Mouse (Mus musculus) E14TG2a.4 (cell line): ENCODE results near the gene Cyb5r2.

Experiments used
- H3K27me3 ChIP-seq: 2 replicates; pipeline ENCODE4 v1.6.1; 2014; ENCODE audit warnings: low read length, control low read depth; ENCODE audit not compliant: insufficient read depth
- H3K36me3 ChIP-seq: 2 replicates; pipeline ENCODE4 v1.6.1; 2014; ENCODE audit warnings: low read length, control low read depth; ENCODE audit not compliant: insufficient read depth
- H3K4me1 ChIP-seq: replicated peaks from 2 replicates; pipeline ENCODE4 v1.6.1; 2014; ENCODE audit warnings: low read depth, low read length, control low read depth
- H3K4me3 ChIP-seq: replicated peaks from 2 replicates; pipeline ENCODE4 v1.5.1; 2014; ENCODE audit warnings: mild to moderate bottlenecking, low read length
- H3K9me3 ChIP-seq: 2 replicates; pipeline ENCODE4 v1.6.1; 2014; ENCODE audit warnings: low read length, control low read depth
- CTCF ChIP-seq: conservative IDR thresholded peaks from 2 replicates; pipeline ENCODE4 v1.5.1; 2014; ENCODE audit warnings: low read length
- NANOG ChIP-seq: IDR thresholded peaks from 2 replicates; pipeline ENCODE4 v1.6.1; 2014; ENCODE audit warnings: borderline replicate concordance, low read length, mixed read lengths
- POU5F1 ChIP-seq: IDR thresholded peaks from 2 replicates; pipeline ENCODE4 v1.6.1; 2014; ENCODE audit warnings: low read length, borderline replicate concordance

The Cyb5r2 gene

DNA sequence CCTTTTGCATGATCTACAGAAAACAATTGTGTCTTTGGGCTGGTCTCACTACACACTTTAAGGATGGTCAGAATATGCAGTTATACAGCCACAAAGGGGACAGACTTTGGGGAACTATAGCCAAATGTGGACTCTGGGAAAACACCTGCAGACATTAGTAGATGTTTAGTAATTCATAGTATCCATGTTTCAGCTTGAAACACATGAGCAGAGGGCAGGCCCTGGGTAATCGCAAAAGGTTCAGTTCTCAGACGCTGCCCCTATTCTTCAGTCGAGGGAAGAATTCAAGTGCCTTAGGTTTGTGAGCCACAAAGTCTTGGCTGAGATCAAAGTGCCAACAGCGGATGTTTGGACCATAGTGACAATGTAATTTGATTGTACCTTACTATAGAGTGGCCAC is 13.4 kb downstream of the Cyb5r2 start:
- H3K9me3 ChIP-seq, result no peaks in the 10 kb centered on the region
- H3K4me3 ChIP-seq, result no peak overlapping the region
- H3K4me1 ChIP-seq, result peaks cover 3% of the 10 kb centered on the region
- peaks cover 37% of the 10 kb centered on the region for H3K36me3 ChIP-seq
- TF ChIP-seq POU5F1, result no peak
- no peak for TF ChIP-seq CTCF
- no peak for TF ChIP-seq NANOG
- H3K27me3 ChIP-seq, result no peaks in the 10 kb centered on the region

DNA sequence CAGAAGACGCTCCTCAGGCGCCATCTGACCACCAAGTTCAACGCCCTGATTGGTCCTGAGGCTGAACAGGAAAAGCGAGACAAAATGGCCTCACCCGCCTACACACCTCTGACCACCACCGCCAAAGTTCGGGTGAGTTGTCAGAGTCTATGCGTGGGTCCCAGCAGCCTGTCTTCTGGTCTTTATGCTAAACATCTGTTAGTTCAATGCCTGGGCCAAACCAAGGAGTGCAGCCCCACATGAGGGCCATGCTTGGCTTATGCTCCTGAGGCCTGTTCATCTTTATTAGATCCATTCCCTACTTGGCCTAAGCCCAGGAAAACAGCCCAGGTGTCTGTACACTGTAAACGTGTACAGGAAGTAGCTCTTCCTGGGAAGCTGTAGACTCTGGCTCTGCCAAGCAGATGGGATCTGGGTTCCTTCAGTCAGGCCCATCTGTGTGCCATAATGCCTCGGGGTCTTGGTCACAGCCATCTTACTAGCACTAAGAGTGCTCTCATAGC is 14.8 kb downstream of the Cyb5r2 start:
- H3K4me3 ChIP-seq, result no peak overlapping the region
- H3K36me3 ChIP-seq, result peaks cover 46% of the 10 kb centered on the region
- TF ChIP-seq POU5F1, result no peak
- no peak for TF ChIP-seq CTCF
- TF ChIP-seq NANOG, result no peak
- no peaks in the 10 kb centered on the region for H3K9me3 ChIP-seq
- H3K4me1 ChIP-seq, result peaks cover under 1% of the 10 kb centered on the region; the same call in 1 of the 2 replicates
- H3K27me3 ChIP-seq, result no peaks in the 10 kb centered on the region

DNA sequence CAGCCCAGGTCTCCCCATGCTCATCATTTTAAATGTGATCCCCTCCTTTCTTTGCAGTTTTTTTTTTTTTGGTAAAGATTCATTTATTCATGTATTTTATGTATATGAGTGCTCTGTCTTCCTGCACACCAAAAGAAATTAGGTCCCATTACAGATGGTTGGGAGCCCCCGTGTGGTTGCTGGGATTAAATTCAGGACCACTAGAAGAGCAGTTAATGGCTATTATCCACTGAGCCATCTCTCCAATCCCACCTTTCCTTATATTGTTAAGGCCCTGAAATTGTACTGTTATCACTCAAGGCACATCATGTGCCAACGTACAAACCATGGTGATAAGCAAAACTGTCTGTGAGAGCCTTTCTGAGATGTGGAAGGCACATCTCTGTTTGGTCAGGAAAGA is 19.1 kb downstream of the Cyb5r2 start:
- H3K9me3 ChIP-seq, result no peaks in the 10 kb centered on the region
- TF ChIP-seq POU5F1, result no peak
- TF ChIP-seq CTCF, result no peak
- no peak for TF ChIP-seq NANOG
- no peaks in the 10 kb centered on the region; the same call in 1 of the 2 replicates for H3K4me1 ChIP-seq
- peaks cover 28% of the 10 kb centered on the region for H3K36me3 ChIP-seq
- H3K4me3 ChIP-seq, result no peak overlapping the region
- H3K27me3 ChIP-seq, result no peaks in the 10 kb centered on the region

DNA sequence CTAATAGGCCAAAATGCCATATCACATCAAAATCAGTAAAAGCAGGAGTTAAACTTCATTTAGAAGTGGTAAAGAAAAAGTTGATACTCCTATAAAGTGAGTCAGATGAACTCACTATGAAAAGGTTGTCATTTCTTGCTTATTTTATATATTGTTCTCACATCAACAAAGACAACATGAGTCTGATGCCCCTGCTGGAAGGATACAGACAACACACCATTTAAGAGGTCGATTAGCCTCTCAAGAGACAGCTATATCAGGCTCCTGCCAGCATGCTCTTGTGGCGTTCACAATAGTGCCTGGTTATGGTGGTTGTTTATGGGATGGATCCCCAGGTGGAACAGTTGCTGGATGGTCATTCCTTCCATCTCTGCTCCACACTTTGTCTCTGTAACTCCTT is 24.7 kb downstream of the Cyb5r2 start:
- Histone ChIP-seq H3K27me3 (no peaks in the 10 kb centered on the region), H3K36me3 (peaks cover 25% of the 10 kb centered on the region), H3K4me1 (no peaks in the 10 kb centered on the region), H3K9me3 (no peaks in the 10 kb centered on the region), H3K4me3 (no peak overlapping the region)
- TF ChIP-seq CTCF, result no peak
- TF ChIP-seq POU5F1, result no peak
- TF ChIP-seq NANOG, result no peak

DNA sequence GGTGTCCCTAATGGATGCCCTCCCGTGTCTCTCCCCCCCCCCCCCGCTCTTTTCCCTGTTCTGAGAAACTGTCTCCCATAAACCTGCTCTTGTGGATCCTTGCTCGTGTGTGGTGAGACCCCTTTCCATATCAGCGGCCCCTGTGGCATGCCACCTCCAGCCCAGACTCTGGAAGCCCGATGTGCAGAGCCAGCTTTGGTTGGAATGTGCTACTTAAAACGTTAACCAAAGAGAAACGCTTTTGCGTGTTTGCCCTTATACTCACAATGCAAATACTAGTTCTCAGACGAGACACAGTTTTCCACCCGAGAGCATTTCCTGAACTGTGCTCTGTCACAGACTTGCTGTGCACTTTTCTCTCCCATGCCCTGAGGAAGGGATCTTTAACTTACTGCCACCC is 27.2 kb downstream of the Cyb5r2 start:
- Histone ChIP-seq H3K4me3 (no peak overlapping the region), H3K9me3 (0 out of 2 replicates have a peak, but pooled peaks cover 1% of the 10 kb centered on the region), H3K36me3 (peaks cover 27% of the 10 kb centered on the region), H3K4me1 (peaks cover 3% of the 10 kb centered on the region; the same call in 1 of the 2 replicates), H3K27me3 (no peaks in the 10 kb centered on the region)
- TF ChIP-seq CTCF, result no peak
- TF ChIP-seq NANOG, result no peak
- no peak for TF ChIP-seq POU5F1

DNA sequence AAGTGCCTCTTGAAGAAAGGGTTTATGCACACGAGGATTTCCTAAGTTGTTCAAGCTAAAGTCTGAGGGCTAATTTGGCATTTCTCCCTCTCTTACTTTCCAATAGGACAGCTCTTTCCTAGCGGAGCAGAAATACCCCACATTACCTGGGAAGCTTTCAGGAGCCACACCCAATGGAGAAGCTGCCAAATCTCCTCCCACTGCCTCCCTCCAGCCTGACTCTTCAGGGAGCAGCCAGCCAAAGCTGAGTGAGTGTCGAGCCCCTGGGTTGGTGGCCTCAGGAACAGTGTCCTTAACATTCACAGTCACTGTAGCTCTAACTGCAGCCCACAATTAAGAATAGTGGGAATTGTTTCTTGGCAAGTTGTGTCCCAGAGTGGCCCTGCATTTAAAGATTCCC is 30.3 kb downstream of the Cyb5r2 start:
- peaks cover 3% of the 10 kb centered on the region; the same call in 1 of the 2 replicates for H3K4me1 ChIP-seq
- peaks cover 8% of the 10 kb centered on the region; the same call in 1 of the 2 replicates for H3K9me3 ChIP-seq
- TF ChIP-seq NANOG, result no peak
- no peak for TF ChIP-seq POU5F1
- no peak for TF ChIP-seq CTCF
- peaks cover 31% of the 10 kb centered on the region for H3K36me3 ChIP-seq
- H3K4me3 ChIP-seq, result no peak overlapping the region
- H3K27me3 ChIP-seq, result no peaks in the 10 kb centered on the region

DNA sequence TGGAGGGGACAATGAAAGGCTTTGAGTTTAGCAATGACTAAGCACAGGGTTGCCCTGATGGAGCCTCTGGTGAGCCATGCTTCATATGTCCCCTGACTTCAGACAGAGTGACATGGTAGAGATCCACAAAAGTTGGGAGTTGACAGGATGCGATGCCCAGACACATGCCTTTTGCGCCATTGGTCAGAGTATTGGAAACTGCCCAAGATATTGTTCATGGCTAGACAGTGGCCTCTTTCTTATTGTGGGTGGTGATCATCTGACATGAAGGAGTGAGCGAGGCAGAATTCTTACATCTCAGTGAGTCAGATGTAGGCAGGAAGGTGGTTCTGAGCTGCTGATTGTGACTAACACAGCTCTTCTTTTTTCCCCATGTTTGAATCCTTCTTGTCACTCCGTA is 35.3 kb downstream of the Cyb5r2 start:
- Histone ChIP-seq H3K36me3 (peaks cover 20% of the 10 kb centered on the region), H3K4me1 (peaks cover 1% of the 10 kb centered on the region; the same call in 1 of the 2 replicates), H3K9me3 (peaks cover 9% of the 10 kb centered on the region), H3K27me3 (no peaks in the 10 kb centered on the region), H3K4me3 (no peak overlapping the region)
- TF ChIP-seq NANOG (no peak), POU5F1 (no peak), CTCF (no peak)

DNA sequence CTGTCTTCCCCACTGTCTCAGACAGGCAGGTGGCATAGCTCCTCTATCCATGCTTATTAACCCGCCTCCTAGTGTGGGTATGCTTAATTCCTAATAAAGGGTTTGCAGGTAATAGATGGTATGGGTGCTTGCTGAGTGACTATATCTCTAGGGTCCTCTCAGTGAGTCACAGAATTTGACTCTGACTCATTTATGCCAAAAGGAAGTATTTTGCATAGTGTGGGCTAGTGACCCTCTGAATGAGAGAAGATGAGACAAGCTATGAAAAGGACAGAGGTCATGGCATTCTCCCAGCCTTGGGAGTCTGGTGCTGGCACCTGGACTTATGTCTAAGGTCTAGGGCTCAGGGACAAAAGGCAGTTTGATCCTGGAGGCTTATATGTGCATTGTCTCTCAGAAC is 37.1 kb downstream of the Cyb5r2 start:
- TF ChIP-seq POU5F1 (no peak), CTCF (no peak), NANOG (no peak)
- Histone ChIP-seq H3K9me3 (peaks cover 20% of the 10 kb centered on the region), H3K36me3 (peaks cover 33% of the 10 kb centered on the region), H3K4me3 (no peak overlapping the region), H3K4me1 (no peaks in the 10 kb centered on the region), H3K27me3 (no peaks in the 10 kb centered on the region)

DNA sequence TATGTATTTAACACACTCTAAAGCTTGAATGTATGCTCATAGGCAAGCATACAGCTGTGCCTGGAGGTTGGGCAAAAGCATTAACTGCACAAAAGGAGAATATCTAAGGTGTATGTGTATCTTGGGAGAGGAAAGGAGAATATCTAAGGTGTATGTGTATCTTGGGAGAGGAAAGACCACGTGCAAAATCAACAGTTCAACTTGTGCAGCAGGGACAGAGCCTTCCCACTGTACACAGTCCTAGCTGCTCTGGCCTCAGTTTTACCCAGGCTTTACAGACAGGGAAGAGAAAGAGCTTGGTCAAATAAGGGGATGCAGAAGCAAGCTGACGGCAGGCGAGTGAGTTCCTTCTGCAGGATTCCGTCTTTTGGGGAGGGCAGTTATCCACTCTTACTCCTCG is 43.8 kb downstream of the Cyb5r2 start:
- Histone ChIP-seq H3K4me1 (no peaks in the 10 kb centered on the region), H3K4me3 (no peak overlapping the region), H3K27me3 (no peaks in the 10 kb centered on the region), H3K9me3 (peaks cover 12% of the 10 kb centered on the region), H3K36me3 (peaks cover 14% of the 10 kb centered on the region)
- TF ChIP-seq POU5F1, result no peak
- TF ChIP-seq NANOG, result no peak
- TF ChIP-seq CTCF, result no peak
